Mouse (Mus musculus) lung, embryonic 16.5 days (tissue): ENCODE measurements at regions not wholly inside any gene's neighbourhood (a gene's known extent, or its start where the extent isn't known, plus 50 kb on each side); places are given as distances from the start of the nearest gene placed in this dataset.

Experiments used
- ATAC-seq: fragments of 200-750 bp; cut with Nextera tagmentation; 2 replicates; pipeline ENCODE4 v1.8.0; 2017; ENCODE audit warnings: low read depth, mild to moderate bottlenecking, moderate library complexity
- H3K27ac ChIP-seq: fragments of 300-500 bp; sonication (generic); 2 replicates; pipeline ENCODE4 v1.5.1; 2014; ENCODE audit warnings: mild to moderate bottlenecking, control low read depth, low read length
- H3K27me3 ChIP-seq: fragments of 300-500 bp; sonication (generic); 2 replicates; pipeline ENCODE4 v1.6.1; 2014; ENCODE audit warnings: low read depth, low read length, mixed read lengths; ENCODE audit not compliant: control insufficient read depth, insufficient read depth
- H3K36me3 ChIP-seq: fragments of 300-500 bp; sonication (generic); 2 replicates; pipeline ENCODE4 v1.6.1; 2014; ENCODE audit warnings: low read length; ENCODE audit not compliant: control insufficient read depth, insufficient read depth
- H3K4me1 ChIP-seq: fragments of 300-500 bp; sonication (generic); replicated peaks from 2 replicates; pipeline ENCODE4 v1.6.1; 2014; ENCODE audit warnings: low read length, mixed read lengths; ENCODE audit not compliant: control insufficient read depth, insufficient read depth
- H3K4me2 ChIP-seq: fragments of 300-500 bp; sonication (generic); 2 replicates; pipeline ENCODE4 v1.6.1; 2014; ENCODE audit warnings: low read depth, low read length, control low read depth
- H3K4me3 ChIP-seq: fragments of 300-500 bp; sonication (generic); 2 replicates; pipeline ENCODE4 v1.5.1; 2014; ENCODE audit warnings: mild to moderate bottlenecking, low read length, control low read depth
- H3K9ac ChIP-seq: fragments of 300-500 bp; sonication (generic); 2 replicates; pipeline ENCODE4 v1.6.1; 2014; ENCODE audit warnings: low read length, control low read depth
- H3K9me3 ChIP-seq: fragments of 300-500 bp; sonication (generic); 2 replicates; pipeline ENCODE4 v1.6.1; 2016; ENCODE audit warnings: low read length; ENCODE audit not compliant: control insufficient read depth
- WGBS: fragments of 180-500 bp; shearing (Covaris S2); extraction: QIAGEN DNeasy Blood & Tissue Kit; methylation state at CpG from one replicate; pipeline ENCODE4 v1.1.7; 2014; 5-methylcytosine and 5-hydroxymethylcytosine counted together

- no peaks in the 10 kb centered on the region for H3K9me3 ChIP-seq
- no peak overlapping the region for H3K27ac ChIP-seq
- H3K36me3 ChIP-seq = no peaks in the 10 kb centered on the region
- no peaks in the 10 kb centered on the region; the same call in 1 of the 2 replicates for H3K4me1 ChIP-seq
- ATAC-seq = no peak
- no peak overlapping the region for H3K9ac ChIP-seq
- H3K4me3 ChIP-seq = no peak overlapping the region
- no peaks in the 10 kb centered on the region for H3K27me3 ChIP-seq
- WGBS = 20% methylated on average over 8 of the region's 8 CpGs
- H3K4me2 ChIP-seq = no peak overlapping the region
Observed at GRCm38 (mm10) chr2:179303765-179304164, 138.5 kb upstream of the Cdh4 start.

GRCm38 (mm10) chr2:179307286-179307931 lies 134.8 kb upstream of the Cdh4 start:
- peak; percentile 65; the same call in 1 of the 2 replicates for ATAC-seq
- H3K9ac ChIP-seq = no peak overlapping the region
- no peak overlapping the region for H3K27ac ChIP-seq
- H3K4me3 ChIP-seq = no peak overlapping the region
- H3K4me2 ChIP-seq = no peak overlapping the region
- H3K4me1 ChIP-seq = no peaks in the 10 kb centered on the region; the same call in 1 of the 2 replicates
- WGBS = 14% methylated on average over 11 of the region's 11 CpGs
- H3K36me3 ChIP-seq = no peaks in the 10 kb centered on the region
- no peaks in the 10 kb centered on the region for H3K27me3 ChIP-seq
- H3K9me3 ChIP-seq = no peaks in the 10 kb centered on the region

- Histone ChIP-seq H3K27me3 (no peaks in the 10 kb centered on the region), H3K36me3 (no peaks in the 10 kb centered on the region), H3K4me3 (no peak overlapping the region), H3K4me1 (no peaks in the 10 kb centered on the region; the same call in 1 of the 2 replicates), H3K27ac (no peak overlapping the region), H3K9me3 (no peaks in the 10 kb centered on the region), H3K4me2 (no peak overlapping the region), H3K9ac (no peak overlapping the region)
- WGBS = 17% methylated on average over 3 of the region's 3 CpGs
- ATAC-seq = no peak
Observed at GRCm38 (mm10) chr2:179307932-179308303, 134.3 kb upstream of the Cdh4 start.

- Histone ChIP-seq H3K4me3 (no peak overlapping the region), H3K4me2 (no peak overlapping the region), H3K9me3 (no peaks in the 10 kb centered on the region), H3K27ac (no peak overlapping the region), H3K9ac (no peak overlapping the region), H3K4me1 (no peaks in the 10 kb centered on the region), H3K27me3 (no peaks in the 10 kb centered on the region), H3K36me3 (no peaks in the 10 kb centered on the region)
- no peak for ATAC-seq
- 65% methylated on average over 6 of the region's 6 CpGs for WGBS
Observed at GRCm38 (mm10) chr2:179318046-179318445, 124.2 kb upstream of the Cdh4 start.

GRCm38 (mm10) chr2:179325242-179325641 lies 117.0 kb upstream of the Cdh4 start:
- Histone ChIP-seq H3K9ac (no peak overlapping the region), H3K4me1 (no peaks in the 10 kb centered on the region), H3K9me3 (no peaks in the 10 kb centered on the region), H3K4me2 (no peak overlapping the region), H3K27me3 (no peaks in the 10 kb centered on the region), H3K27ac (no peak overlapping the region), H3K36me3 (no peaks in the 10 kb centered on the region), H3K4me3 (no peak overlapping the region)
- 84% methylated on average over 5 of the region's 5 CpGs for WGBS
- no peak for ATAC-seq

GRCm38 (mm10) chr2:179332872-179333489 lies 109.2 kb upstream of the Cdh4 start:
- H3K4me3 ChIP-seq = no peak overlapping the region
- H3K4me2 ChIP-seq = no peak overlapping the region
- H3K27ac ChIP-seq = no peak overlapping the region
- no peaks in the 10 kb centered on the region for H3K4me1 ChIP-seq
- H3K9ac ChIP-seq = no peak overlapping the region
- H3K9me3 ChIP-seq = no peaks in the 10 kb centered on the region
- no peaks in the 10 kb centered on the region for H3K27me3 ChIP-seq
- no peaks in the 10 kb centered on the region for H3K36me3 ChIP-seq
- WGBS = 44% methylated on average over 5 of the region's 5 CpGs
- peak; percentile 56; the same call in 1 of the 2 replicates for ATAC-seq

GRCm38 (mm10) chr2:179333587-179333986 lies 108.6 kb upstream of the Cdh4 start:
- ATAC-seq = no peak
- 53% methylated on average over 5 of the region's 5 CpGs for WGBS
- H3K4me2 ChIP-seq = no peak overlapping the region
- no peaks in the 10 kb centered on the region for H3K4me1 ChIP-seq
- no peak overlapping the region for H3K4me3 ChIP-seq
- no peaks in the 10 kb centered on the region for H3K27me3 ChIP-seq
- no peaks in the 10 kb centered on the region for H3K36me3 ChIP-seq
- no peak overlapping the region for H3K9ac ChIP-seq
- H3K27ac ChIP-seq = no peak overlapping the region
- no peaks in the 10 kb centered on the region for H3K9me3 ChIP-seq

GRCm38 (mm10) chr2:179336235-179336634 lies 106.0 kb upstream of the Cdh4 start:
- Histone ChIP-seq H3K4me1 (no peaks in the 10 kb centered on the region), H3K27me3 (no peaks in the 10 kb centered on the region), H3K36me3 (no peaks in the 10 kb centered on the region), H3K4me2 (no peak overlapping the region), H3K27ac (no peak overlapping the region), H3K4me3 (no peak overlapping the region), H3K9me3 (no peaks in the 10 kb centered on the region; the same call in 1 of the 2 replicates), H3K9ac (no peak overlapping the region)
- ATAC-seq = no peak
- 5% methylated on average over 1 of the region's 1 CpGs for WGBS

- Histone ChIP-seq H3K4me3 (no peak overlapping the region), H3K36me3 (no peaks in the 10 kb centered on the region), H3K9ac (no peak overlapping the region), H3K9me3 (no peaks in the 10 kb centered on the region), H3K4me1 (no peaks in the 10 kb centered on the region), H3K4me2 (no peak overlapping the region), H3K27me3 (no peaks in the 10 kb centered on the region), H3K27ac (no peak overlapping the region)
- WGBS = 44% methylated on average over 3 of the region's 3 CpGs
- ATAC-seq = no peak
Observed at GRCm38 (mm10) chr2:179352676-179353075, 89.6 kb upstream of the Cdh4 start.
